Mouse (Mus musculus): ENCODE results near the gene Ccnq. TPM values are rescaled to one million over a fixed set of nuclear protein-coding genes. Genes with fewer than 3 reads are reported as not detected.

Ccnq gene
- polyA plus RNA-seq, 1 experiment = 23.2 TPM

Other genes with a start within 250 kb of the Ccnq start
- not detected in 2 replicates for gene Sebox, start 248.3 kb downstream of the Ccnq start, polyA plus RNA-seq (2012; ENCODE audit: insufficient read depth, insufficient read length, missing spikeins)
- 21.4 and 27.2 TPM in 2 replicates for gene Tmem199, start 239.6 kb downstream of the Ccnq start, polyA plus RNA-seq (2012; ENCODE audit: insufficient read depth, insufficient read length, missing spikeins)
- 190 and 193 TPM in 2 replicates for gene Poldip2, start 239.5 kb downstream of the Ccnq start, polyA plus RNA-seq (2012; ENCODE audit: insufficient read depth, insufficient read length, missing spikeins)
- gene Tnfaip1, start 215.4 kb downstream of the Ccnq start, polyA plus RNA-seq (2012; ENCODE audit: insufficient read depth, insufficient read length, missing spikeins) = 25.2 and 30.1 TPM in 2 replicates
- gene Ift20, start 215.4 kb downstream of the Ccnq start, polyA plus RNA-seq (2012; ENCODE audit: insufficient read depth, insufficient read length, missing spikeins) = 67.3 and 75.5 TPM in 2 replicates
- 14.8 and 20.7 TPM in 2 replicates for gene Tmem97, start 201.0 kb downstream of the Ccnq start, polyA plus RNA-seq (2012; ENCODE audit: insufficient read depth, insufficient read length, missing spikeins)
- 16.8 and 20.5 TPM in 2 replicates for gene Nlk, start 54.4 kb downstream of the Ccnq start, polyA plus RNA-seq (2012; ENCODE audit: insufficient read depth, insufficient read length, missing spikeins)
- gene Lyrm9, start 74.9 kb upstream of the Ccnq start, polyA plus RNA-seq (2012; ENCODE audit: insufficient read depth, insufficient read length, missing spikeins) = 32.6 and 58.3 TPM in 2 replicates
- 2.6 and 3.8 TPM in 2 replicates for gene Nos2, start 169.1 kb upstream of the Ccnq start, polyA plus RNA-seq (2012; ENCODE audit: insufficient read depth, insufficient read length, missing spikeins)
- 39.6 and 55.8 TPM in 2 replicates for gene Lgals9, start 233.2 kb upstream of the Ccnq start, polyA plus RNA-seq (2012; ENCODE audit: insufficient read depth, insufficient read length, missing spikeins)

Data from brown adipose tissue, adult 24 weeks (tissue).